Mouse (Mus musculus) thymus, postnatal 25 days (tissue): Measurements from ENCODE around the gene Gm45799.

Experiments used
- DNase-seq: peaks from one replicate; pipeline ENCODE4 v3.0.0; 2022

Gene Gm45799

DNA sequence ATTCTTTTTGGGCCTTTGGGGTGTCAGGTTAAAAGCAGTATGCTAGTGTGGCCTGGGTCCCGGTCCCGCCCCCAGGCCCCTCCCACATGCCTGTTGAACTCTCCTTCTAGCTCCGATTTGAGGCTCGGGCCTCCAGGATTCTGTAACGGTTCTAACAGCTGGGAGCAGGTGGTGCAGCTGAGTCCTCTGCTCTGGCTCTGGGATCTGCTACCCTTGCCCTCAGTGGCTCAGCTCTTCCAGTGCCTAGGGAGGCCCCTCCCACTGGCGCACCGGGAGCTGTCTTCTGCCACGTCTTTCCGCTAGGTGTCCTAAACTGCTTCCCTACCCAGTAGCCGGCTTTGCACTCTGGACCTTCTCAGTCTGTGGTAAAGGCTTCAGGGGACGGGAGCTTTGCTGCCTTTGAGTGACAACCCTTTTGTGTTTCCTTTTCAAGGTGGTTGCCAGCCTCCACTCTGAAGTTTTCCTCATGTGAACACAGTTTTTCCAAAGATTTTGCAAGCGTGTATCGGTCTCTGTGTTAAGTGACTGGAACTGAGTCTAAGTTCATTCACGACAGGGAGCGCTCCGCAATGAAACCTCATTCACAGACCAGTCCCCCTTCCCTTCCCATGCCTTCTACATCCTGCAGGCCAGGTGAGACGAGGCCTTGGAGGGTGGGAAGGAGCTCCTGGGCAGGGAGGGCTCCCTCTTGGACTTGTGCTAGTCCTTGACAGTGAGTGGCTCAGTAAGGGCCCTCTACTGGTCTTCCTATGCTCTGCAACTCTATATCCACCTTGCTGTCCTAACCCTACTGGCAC lies 10.5 kb downstream of the Gm45799 start, which contains the start of gene Dnhd1:
TSS of gene Dnhd1 (plus strand) at position 189 of the 797 bp plus-strand sequence.
- DNase-seq: peak; percentile 70

DNA sequence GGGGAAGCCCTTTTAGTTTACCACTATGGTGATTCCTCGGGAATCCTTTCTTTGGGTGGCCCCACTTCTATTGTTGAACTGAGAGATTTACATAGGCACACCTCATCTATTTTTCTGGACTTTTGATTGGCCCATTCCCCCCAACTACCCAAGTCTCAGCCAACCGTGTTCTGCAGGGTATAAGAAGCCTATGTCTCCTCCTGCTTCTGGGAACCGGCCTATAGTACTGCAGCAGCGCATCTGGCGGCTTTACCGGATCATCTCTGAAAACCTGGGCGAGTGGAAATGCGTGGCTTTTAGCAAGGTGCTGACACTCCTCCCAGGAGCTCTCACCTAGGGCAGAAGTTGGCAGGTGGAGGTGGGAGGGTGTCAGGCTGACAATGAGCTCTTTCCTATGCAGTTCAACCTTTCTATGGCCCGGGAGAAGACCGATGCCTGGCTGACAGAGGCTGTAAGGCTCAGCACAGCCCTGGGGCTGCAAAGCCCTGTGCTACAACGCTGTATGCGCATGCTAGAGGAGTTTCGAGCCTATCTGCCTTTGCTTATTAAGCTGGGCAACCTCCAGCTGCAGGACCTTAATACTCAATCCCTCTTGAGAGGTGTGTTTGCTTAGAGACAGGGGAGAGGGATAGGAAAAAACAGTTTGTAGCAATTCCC lies 45.3 kb downstream of the Gm45799 start:
- DNase-seq: no peak

DNA sequence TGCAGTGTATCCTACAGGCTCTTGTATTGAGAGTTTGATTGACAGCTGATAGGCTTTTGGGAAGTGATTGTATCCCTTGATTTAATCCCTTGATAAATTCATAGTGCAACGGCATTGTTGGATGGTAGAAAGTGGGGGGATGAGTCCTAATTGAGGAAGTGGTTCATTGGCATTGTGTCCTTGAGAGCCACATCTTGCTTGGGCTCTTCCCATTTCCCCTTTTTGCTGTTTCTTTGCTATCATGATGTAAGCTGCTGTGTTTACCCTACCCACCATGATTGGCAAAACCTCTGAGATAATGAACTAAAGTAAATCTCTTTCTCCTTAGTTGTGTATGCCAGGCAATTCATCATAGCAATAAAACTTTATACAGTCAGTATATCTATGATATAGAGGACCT lies 50.5 kb downstream of the Gm45799 start:
- DNase-seq: no peak

DNA sequence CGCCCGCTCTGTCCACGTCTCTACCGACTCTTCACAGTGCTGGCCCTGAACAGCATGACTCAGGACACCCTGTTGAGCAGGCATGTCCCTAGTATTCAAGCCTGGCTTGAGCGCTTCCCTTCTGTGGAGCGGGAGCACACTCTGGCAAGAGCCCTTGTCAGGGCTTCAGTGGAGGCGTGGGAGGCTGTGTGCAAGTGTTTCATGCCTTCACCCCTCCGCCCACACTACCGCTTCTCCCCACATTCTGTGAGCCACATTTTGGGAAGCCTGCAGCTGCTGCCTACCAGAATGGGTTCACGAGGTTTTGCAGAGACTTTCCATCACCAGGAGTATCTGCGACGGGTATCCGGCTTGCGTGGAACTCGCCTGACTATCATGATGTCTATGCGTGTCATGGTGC lies 62.8 kb downstream of the Gm45799 start:
- no peak for DNase-seq

DNA sequence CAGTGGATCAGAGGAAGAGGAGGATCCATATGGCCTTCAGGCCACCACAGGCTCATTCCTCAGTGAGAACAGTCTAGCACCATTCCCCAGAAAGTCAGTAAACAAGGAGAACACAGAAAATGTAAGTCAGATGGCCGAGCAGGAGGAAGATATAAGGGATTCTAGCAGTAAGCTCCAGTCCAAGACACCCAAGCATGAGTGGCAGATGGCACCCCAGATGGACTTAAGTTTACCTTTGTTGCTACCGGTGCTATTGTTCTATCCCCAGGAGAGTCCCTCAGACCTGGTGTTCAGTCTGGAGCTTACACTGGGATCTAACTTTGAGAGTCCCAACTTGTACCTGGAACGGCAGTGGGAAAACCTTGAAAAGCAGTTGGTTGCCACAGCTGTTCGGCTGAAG lies 63.5 kb downstream of the Gm45799 start:
- DNase-seq: no peak

DNA sequence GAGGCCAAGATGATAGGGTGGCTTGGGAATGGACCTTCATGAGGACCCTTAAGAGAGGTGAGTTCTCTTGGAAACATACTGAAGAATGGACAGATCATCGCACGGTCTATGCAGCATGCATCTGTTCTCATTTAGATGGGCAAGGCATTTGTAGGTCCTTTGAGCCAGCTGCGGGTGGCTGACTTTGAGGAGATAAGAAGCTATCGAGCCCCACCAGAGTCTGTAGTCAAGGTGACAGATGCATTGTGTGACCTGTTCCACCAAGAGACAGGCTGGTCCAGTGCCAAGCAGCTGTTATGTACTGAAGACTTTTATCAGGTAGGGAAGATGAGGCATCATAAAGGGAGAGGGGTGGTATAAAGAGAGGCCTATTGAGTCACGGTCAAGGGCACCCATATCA lies 68.4 kb downstream of the Gm45799 start:
- no peak for DNase-seq

DNA sequence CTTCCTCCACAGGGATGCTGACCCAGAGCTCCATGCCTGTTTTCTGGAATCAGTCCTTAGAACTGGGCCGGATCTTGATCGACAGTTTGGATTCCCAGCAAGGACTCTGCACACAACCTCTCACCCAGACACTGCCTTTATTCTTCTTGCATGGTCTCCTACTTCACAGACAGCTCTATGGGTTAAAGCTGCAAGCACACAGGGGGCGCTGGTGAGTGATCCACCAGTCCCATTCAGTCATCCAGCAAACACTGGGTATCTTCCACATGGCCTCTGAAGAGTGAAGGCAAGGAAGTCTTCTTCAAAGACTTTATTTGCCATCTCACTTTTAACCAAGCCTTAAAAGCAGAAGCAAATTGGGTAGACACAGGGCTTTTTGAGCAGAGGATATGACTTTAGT lies 75.0 kb downstream of the Gm45799 start:
- DNase-seq: peak; percentile 20

DNA sequence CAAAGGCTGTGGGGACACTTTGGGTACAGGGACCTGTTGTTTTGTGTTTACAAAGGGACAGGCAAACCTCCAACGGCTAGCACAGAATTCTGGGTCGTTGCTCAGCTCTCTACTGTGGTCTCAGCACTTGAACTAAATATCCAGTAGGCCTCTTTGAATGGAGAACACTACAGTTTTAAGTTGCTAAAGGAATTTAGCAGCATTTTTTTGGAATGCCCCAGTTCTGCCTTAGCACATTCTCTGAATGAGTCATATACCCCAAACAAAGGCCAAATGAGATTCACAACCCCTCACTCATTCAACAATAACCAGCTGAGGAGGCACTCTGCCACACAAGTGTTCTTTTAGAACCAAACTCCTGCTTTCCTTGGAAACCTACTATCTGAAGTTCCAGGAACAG lies 81.6 kb downstream of the Gm45799 start:
- no peak for DNase-seq

DNA sequence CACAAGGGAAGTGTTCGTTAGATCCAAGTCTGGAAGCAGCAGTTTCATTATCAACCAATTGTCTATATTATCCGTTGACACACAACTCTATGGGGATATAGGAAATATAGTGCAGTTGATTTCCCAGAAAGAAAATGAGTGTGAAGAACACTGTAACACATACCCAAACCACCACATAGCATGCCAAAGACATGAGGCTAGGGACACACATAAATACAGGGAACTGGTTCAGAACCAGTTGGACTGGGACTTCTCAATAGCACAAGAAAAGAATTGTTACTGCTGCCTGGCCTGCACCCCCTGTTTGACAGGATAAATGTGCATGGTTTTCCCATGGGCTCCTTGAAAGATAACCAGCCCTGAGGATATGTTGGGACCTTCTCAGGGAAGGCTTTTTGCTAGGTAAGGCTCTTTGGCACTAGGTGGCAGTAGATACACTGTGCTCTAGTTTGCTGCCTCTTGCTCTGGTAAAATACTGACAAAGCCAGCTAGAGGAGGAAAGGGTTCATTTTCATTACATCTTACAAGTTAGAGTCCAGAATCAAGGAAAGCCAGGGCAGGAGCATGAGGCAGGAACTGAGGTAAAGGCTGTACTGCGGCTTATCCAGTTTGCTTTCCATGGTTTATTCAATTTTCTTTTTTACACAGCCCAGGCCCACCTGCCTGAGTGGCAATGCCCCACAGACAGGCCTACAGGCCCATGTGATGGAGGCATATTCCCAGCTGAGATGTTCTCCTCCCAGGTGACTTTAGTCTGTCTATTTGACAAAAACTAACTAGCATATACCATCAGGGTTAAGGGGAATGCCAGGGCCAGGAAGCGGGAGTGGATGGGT lies 86.0 kb downstream of the Gm45799 start:
- peak; percentile 49 for DNase-seq

DNA sequence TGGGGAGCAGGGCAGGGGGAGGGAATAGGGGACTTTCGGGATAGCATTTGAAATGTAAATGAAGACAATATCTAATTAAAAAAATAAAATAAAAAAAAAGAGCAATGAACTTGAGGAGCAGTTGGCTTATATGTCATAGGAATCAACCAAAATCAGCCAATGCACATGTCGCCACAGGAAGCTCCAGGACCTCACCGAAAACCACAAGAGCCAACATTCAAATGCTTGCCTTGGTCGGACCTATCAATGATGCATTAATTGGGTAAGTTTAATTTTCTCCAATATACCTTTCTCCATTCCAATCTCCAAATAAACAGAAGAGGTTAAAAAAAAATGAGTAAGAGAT lies 86.6 kb downstream of the Gm45799 start:
- no peak for DNase-seq

DNA sequence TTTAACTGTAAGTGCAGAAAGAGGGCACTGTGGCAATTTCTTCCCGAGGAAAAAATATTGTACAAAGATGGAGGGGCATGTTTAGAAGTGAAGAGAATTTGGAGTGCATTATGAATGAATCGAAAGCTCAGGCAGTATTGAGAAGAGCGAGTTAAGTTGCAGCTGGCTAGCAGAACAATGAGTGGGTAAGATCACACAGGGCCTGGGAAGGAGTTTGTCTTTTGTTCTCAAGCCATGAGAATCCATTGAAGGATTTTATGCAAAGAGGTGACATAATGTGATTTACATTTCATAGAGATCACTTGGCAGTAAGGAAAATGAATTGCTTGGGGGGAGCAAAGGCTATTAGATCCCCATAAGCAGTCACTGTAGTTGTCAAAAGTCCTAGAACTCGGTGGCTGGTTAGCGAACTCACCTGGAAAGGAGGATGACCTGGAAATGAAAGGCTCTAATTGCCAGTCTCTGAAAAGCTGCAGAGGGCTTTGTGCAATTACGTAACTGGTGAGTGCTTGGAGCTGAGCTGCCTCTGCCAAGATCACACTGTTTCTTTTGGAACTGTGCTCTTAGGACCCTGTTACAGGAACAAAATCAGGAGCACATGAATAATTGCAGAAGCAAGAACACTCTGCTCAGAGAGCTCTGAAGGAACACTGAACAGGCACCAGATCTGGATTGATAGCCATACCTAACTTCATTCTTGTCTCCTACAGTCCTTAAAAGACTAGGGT lies 88.5 kb downstream of the Gm45799 start:
- no peak for DNase-seq

DNA sequence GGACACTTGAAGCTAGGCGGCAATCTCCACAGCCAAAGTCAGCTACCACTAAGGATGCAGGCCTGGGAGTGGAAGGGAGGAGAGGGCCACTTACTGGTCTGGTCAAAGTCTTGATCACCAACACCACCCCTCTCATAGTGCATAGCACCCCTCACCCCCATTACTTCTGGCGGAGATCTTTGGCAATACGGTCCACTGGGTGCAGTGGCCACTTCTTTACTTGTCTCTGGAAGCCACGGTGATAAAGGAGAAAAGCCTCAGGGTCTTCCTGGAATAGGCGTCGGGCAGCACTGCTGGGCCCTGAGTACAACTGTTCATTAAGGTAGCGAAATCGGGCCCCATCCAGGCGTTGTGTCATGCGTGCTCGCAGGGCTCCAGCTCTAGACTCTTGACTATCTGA lies 93.5 kb downstream of the Gm45799 start:
- no peak for DNase-seq
